Mouse (Mus musculus) liver, embryonic 14.5 days (tissue): Measurements from ENCODE around the gene Eps8. TPM values are rescaled to one million over a fixed set of nuclear protein-coding genes. Genes with fewer than 3 reads are reported as not detected.

Source experiments
- ATAC-seq: fragments of 200-750 bp; cut with Nextera tagmentation; 2 replicates; pipeline ENCODE4 v1.8.0; 2017; ENCODE audit warnings: moderate number of reproducible peaks, mild to moderate bottlenecking, moderate library complexity; ENCODE audit not compliant: insufficient read depth
- DNase-seq, 3 experiments: peaks; one replicate each; pipeline ENCODE4 v3.0.0-alpha.2; 2012 to 2013; ENCODE audit warnings: low read depth in 3 of 3, low spot score in 3 of 3
- H3K27ac ChIP-seq: fragments of 300-500 bp; sonication (generic); 2 replicates; pipeline ENCODE4 v1.5.1; 2014; ENCODE audit warnings: moderate library complexity, mild to moderate bottlenecking, control low read depth, inconsistent platforms
- H3K27me3 ChIP-seq: fragments of 300-500 bp; sonication (generic); 2 replicates; pipeline ENCODE4 v1.6.1; 2014; ENCODE audit warnings: mild to moderate bottlenecking, low read length, moderate library complexity; ENCODE audit not compliant: control insufficient read depth, insufficient read depth
- H3K36me3 ChIP-seq: fragments of 300-500 bp; sonication (generic); replicated peaks from 2 replicates; pipeline ENCODE4 v1.6.1; 2014; ENCODE audit warnings: low read depth; ENCODE audit not compliant: control insufficient read depth, insufficient read depth
- H3K4me1 ChIP-seq, 2 experiments: fragments of 200-500 bp in 1 of 2; fragments of 300-500 bp in 1 of 2; sonication (generic) in 1 of 2; replicated peaks; 2 replicates each; pipeline ENCODE4 v1.6.1; 2012 to 2014; ENCODE audit warnings: antibody characterized with exemption in 1 of 2, inconsistent platforms in 1 of 2, low read length in 1 of 2; ENCODE audit not compliant: control insufficient read depth in 2 of 2, insufficient read depth in 2 of 2
- H3K4me2 ChIP-seq: fragments of 300-500 bp; sonication (generic); 2 replicates; pipeline ENCODE4 v1.6.1; 2014; ENCODE audit warnings: low read depth, mild to moderate bottlenecking, control low read depth, moderate library complexity
- H3K4me3 ChIP-seq, 2 experiments: fragments of 200-500 bp in 1 of 2; fragments of 300-500 bp in 1 of 2; sonication (generic) in 1 of 2; 2 replicates each; pipeline ENCODE4 v1.5.1; 2012 to 2014; ENCODE audit warnings: low read depth in 2 of 2, low read length in 2 of 2, mild to moderate bottlenecking in 2 of 2, control low read depth in 1 of 2, inconsistent platforms in 1 of 2, moderate library complexity in 1 of 2; ENCODE audit not compliant: insufficient read depth in 1 of 2
- H3K9ac ChIP-seq: fragments of 300-500 bp; sonication (generic); replicated peaks from 2 replicates; pipeline ENCODE4 v1.6.1; 2014; ENCODE audit warnings: mild to moderate bottlenecking, control low read depth, moderate library complexity
- H3K9me3 ChIP-seq: fragments of 300-500 bp; sonication (generic); 2 replicates; pipeline ENCODE4 v1.6.1; 2016; ENCODE audit warnings: low read length, mixed read lengths; ENCODE audit not compliant: control insufficient read depth
- CTCF ChIP-seq: IDR thresholded peaks from 2 replicates; pipeline ENCODE4 v1.5.1; 2016; ENCODE audit warnings: antibody characterized with exemption, low read depth, control low read depth
- EP300 ChIP-seq: IDR thresholded peaks from 2 replicates; pipeline ENCODE4 v1.6.1; 2016; ENCODE audit warnings: antibody characterized with exemption, low read depth
- WGBS: fragments of 180-500 bp; shearing (Covaris S2); extraction: QIAGEN DNeasy Blood & Tissue Kit; methylation state at CpG from one replicate; pipeline ENCODE4 v1.1.7; 2014; ENCODE audit not compliant: insufficient replicate concordance; 5-methylcytosine and 5-hydroxymethylcytosine counted together
- polyA plus RNA-seq, 2 experiments: library from polyadenylated mRNA; depleted of rRNA in 1 of 2; stranded (reverse) in 1 of 2; unstranded in 1 of 2; fragments of >200 nt; fragmentation: Nextera tagmentation in 1 of 2; extraction: Ambion mirVana in 1 of 2; gene quantifications; 2 replicates each; pipeline versions ENCODE4 v1.2.1 to v1.2.3; 2012 to 2014

Eps8 gene
- polyA plus RNA-seq, 2 experiments = 0.42 to 1.4 TPM

- DNase-seq = no peak
- TF ChIP-seq CTCF = no peak
- no peak for TF ChIP-seq EP300
- no peak overlapping the region for H3K4me3 ChIP-seq
- WGBS = 45% methylated on average over 2 of the region's 2 CpGs
- H3K36me3 ChIP-seq = no peaks in the 10 kb centered on the region
- no peak overlapping the region for H3K4me2 ChIP-seq
- no peaks in the 10 kb centered on the region for H3K9me3 ChIP-seq
- no peak overlapping the region for H3K27ac ChIP-seq
- no peaks in the 10 kb centered on the region for H3K27me3 ChIP-seq
- H3K4me1 ChIP-seq = peaks cover 0 to 6% of the 10 kb centered on the region in 2 experiments; a peak in 2 of 4 replicates
- ATAC-seq = no peak
- H3K9ac ChIP-seq = no peak overlapping the region
Measured at GRCm38 (mm10) chr6:137547555-137547954, 107.1 kb downstream of the Eps8 start.

GRCm38 (mm10) chr6:137546101-137546500 lies 108.6 kb downstream of the Eps8 start:
- ATAC-seq = no peak

GRCm38 (mm10) chr6:137545341-137545740 lies 109.3 kb downstream of the Eps8 start:
- no peak for ATAC-seq
- Histone ChIP-seq H3K4me3 (no peak overlapping the region), H3K9ac (no peak overlapping the region), H3K27ac (no peak overlapping the region), H3K27me3 (no peaks in the 10 kb centered on the region), H3K4me1 (peaks cover 3 to 21% of the 10 kb centered on the region in 2 experiments; a peak in 2 of 4 replicates), H3K36me3 (no peaks in the 10 kb centered on the region), H3K9me3 (no peaks in the 10 kb centered on the region), H3K4me2 (no peak overlapping the region)
- WGBS = 56% methylated on average over 3 of the region's 3 CpGs
- no peak for TF ChIP-seq CTCF
- no peak for TF ChIP-seq EP300
- DNase-seq = no peak

More at GRCm38 (mm10) chr6:137546101-137546500, 108.6 kb downstream of the Eps8 start:
- H3K4me2 ChIP-seq = no peak overlapping the region
- H3K36me3 ChIP-seq = no peaks in the 10 kb centered on the region
- no peak overlapping the region for H3K27ac ChIP-seq
- H3K9me3 ChIP-seq = no peaks in the 10 kb centered on the region
- H3K4me3 ChIP-seq = no peak overlapping the region
- H3K9ac ChIP-seq = no peak overlapping the region
- no peak for TF ChIP-seq CTCF
- no peak for TF ChIP-seq EP300
- H3K27me3 ChIP-seq = no peaks in the 10 kb centered on the region
- WGBS = 75% methylated on average over 6 of the region's 6 CpGs
- no peak for DNase-seq
- H3K4me1 ChIP-seq = peaks cover under 1 to 16% of the 10 kb centered on the region in 2 experiments; a peak in 2 of 4 replicates

GRCm38 (mm10) chr6:137542231-137543152 lies 112.2 kb downstream of the Eps8 start:
- Histone ChIP-seq H3K27ac (no peak overlapping the region), H3K4me3 (no peak overlapping the region), H3K9me3 (no peaks in the 10 kb centered on the region), H3K36me3 (no peaks in the 10 kb centered on the region), H3K27me3 (no peaks in the 10 kb centered on the region), H3K4me1 (peaks cover 3 to 15% of the 10 kb centered on the region in 2 experiments; a peak in 2 of 4 replicates), H3K4me2 (no peak overlapping the region), H3K9ac (no peak overlapping the region)
- TF ChIP-seq CTCF = no peak
- TF ChIP-seq EP300 = no peak
- ATAC-seq (no peak), DNase-seq (no peak)
- 22% methylated on average over 10 of the region's 10 CpGs for WGBS
